Mouse (Mus musculus): Measurements from ENCODE around the gene Ifnab.

- TF ChIP-seq GATA1 (IDR thresholded peaks at IDR 0.05; ENCODE audit: borderline replicate concordance, low read length) (no peak), POLR2AphosphoS5 (IDR thresholded peaks at IDR 0.05; ENCODE audit: insufficient replicate concordance, low read depth, low read length) (no peak), GATA2 (IDR thresholded peaks at IDR 0.05; ENCODE audit: borderline replicate concordance, low read depth, low read length) (no peak), CTCF (IDR thresholded peaks at IDR 0.05; ENCODE audit: low read depth, low read length) (peak; percentile 77)
Measured at GRCm38 (mm10) chr4:88738480-88738879, 47.3 kb upstream of the Ifnab start.
